Mouse (Mus musculus): ENCODE results near the gene Zfp14.

The Zfp14 gene

GRCm38 (mm10) chr7:30050882-30051548 lies at the start of gene Zfp14:
Zfp14 (minus strand) TSS chr7:30051380.
- DNase-seq: peak; percentile 90 to 95

- peak in 1 of 2 experiments; percentile 20 for DNase-seq
Measured at GRCm38 (mm10) chr7:30099297-30099696, 48.1 kb upstream of the Zfp14 start.

GRCm38 (mm10) chr7:30095551-30096125 lies 44.5 kb upstream of the Zfp14 start:
- DNase-seq: no peak

GRCm38 (mm10) chr7:30094646-30095429 lies 43.7 kb upstream of the Zfp14 start, which contains the start of gene Zfp260:
Zfp260 (plus strand) TSS chr7:30094777.
- DNase-seq: peak; percentile 92 to 93

- no peak for DNase-seq
Measured at GRCm38 (mm10) chr7:30093918-30094415, 42.8 kb upstream of the Zfp14 start.

GRCm38 (mm10) chr7:30092666-30093065 lies 41.5 kb upstream of the Zfp14 start:
- DNase-seq: no peak

- DNase-seq: no peak
Measured at GRCm38 (mm10) chr7:30090970-30091585, 39.9 kb upstream of the Zfp14 start.

GRCm38 (mm10) chr7:30090092-30090969 lies 39.2 kb upstream of the Zfp14 start, which contains the start of the genes Gm26920 and Zfp566:
Gm26920 (minus strand) TSS chr7:30090410.
Zfp566 (minus strand) TSS chr7:30090527.
- peak; percentile 97 to 98 for DNase-seq

GRCm38 (mm10) chr7:30089405-30089804 lies 38.2 kb upstream of the Zfp14 start:
- DNase-seq: no peak

GRCm38 (mm10) chr7:30086524-30086923 lies 35.3 kb upstream of the Zfp14 start:
- no peak for DNase-seq

GRCm38 (mm10) chr7:30072146-30073028 lies 21.2 kb upstream of the Zfp14 start, which contains the start of gene Zfp82:
Zfp82 (minus strand) TSS chr7:30072900.
- DNase-seq: peak; percentile 74 to 85

- no peak for DNase-seq
Measured at GRCm38 (mm10) chr7:30064622-30065021, 13.4 kb upstream of the Zfp14 start.

GRCm38 (mm10) chr7:30062478-30062877 lies 11.3 kb upstream of the Zfp14 start:
- DNase-seq: peak in 1 of 2 experiments; percentile 54

GRCm38 (mm10) chr7:30060341-30060740 lies 9.2 kb upstream of the Zfp14 start:
- DNase-seq: no peak

GRCm38 (mm10) chr7:30053591-30053990 lies 2.4 kb upstream of the Zfp14 start:
- no peak for DNase-seq

- no peak for DNase-seq
Measured at GRCm38 (mm10) chr7:30048126-30048525, 3.1 kb downstream of the Zfp14 start.

GRCm38 (mm10) chr7:30044354-30044753 lies 6.8 kb downstream of the Zfp14 start:
- no peak for DNase-seq

GRCm38 (mm10) chr7:30034331-30034730 lies 16.8 kb downstream of the Zfp14 start:
- no peak for DNase-seq

- no peak for DNase-seq
Measured at GRCm38 (mm10) chr7:30031379-30031778, 19.8 kb downstream of the Zfp14 start.

GRCm38 (mm10) chr7:30030677-30031076 lies 20.5 kb downstream of the Zfp14 start:
- peak; percentile 33 to 35 for DNase-seq

GRCm38 (mm10) chr7:30028572-30028971 lies 22.6 kb downstream of the Zfp14 start:
- no peak for DNase-seq

All from kidney, postnatal 36 days (tissue).